Mouse (Mus musculus) cerebellum, adult 2 months (tissue): ENCODE results near the gene Atp13a1.

Source experiments
- CTCF ChIP-seq: fragments of 200-500 bp; IDR thresholded peaks from 2 replicates; pipeline ENCODE4 v1.5.1; 2011; ENCODE audit warnings: low read depth, mild to moderate bottlenecking, control low read depth, low read length, moderate library complexity, borderline replicate concordance; ENCODE audit not compliant: insufficient read depth
- POLR2A ChIP-seq: fragments of 200-500 bp; IDR thresholded peaks from 2 replicates; pipeline ENCODE4 v1.6.1; 2011; ENCODE audit warnings: low read length, control low read depth, borderline replicate concordance; ENCODE audit not compliant: insufficient read depth

DNA sequence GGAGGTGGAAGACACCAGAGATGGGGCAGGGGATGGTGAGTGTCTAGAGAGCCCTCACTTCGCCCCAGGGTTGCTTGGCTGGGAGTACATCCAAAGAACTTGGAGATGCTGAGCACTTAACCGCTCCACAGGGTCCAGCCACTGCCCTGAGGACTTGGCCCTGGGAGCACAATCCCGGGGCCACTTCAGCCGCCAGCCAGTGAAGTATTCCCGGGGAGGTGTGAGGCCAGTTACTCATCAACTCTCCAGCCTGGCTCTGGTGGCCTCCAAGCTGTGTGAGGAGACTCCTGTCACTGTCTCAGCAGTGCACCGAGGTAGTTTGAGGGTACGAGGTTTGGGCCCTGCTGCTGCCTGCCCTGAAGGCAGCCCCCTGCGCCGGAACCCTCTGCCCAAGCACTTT, 29.5 kb downstream of the Atp13a1 start:
- TF ChIP-seq POLR2A = no peak
- no peak for TF ChIP-seq CTCF
